Mouse (Mus musculus): ENCODE data around the gene Clcn5.

DNA sequence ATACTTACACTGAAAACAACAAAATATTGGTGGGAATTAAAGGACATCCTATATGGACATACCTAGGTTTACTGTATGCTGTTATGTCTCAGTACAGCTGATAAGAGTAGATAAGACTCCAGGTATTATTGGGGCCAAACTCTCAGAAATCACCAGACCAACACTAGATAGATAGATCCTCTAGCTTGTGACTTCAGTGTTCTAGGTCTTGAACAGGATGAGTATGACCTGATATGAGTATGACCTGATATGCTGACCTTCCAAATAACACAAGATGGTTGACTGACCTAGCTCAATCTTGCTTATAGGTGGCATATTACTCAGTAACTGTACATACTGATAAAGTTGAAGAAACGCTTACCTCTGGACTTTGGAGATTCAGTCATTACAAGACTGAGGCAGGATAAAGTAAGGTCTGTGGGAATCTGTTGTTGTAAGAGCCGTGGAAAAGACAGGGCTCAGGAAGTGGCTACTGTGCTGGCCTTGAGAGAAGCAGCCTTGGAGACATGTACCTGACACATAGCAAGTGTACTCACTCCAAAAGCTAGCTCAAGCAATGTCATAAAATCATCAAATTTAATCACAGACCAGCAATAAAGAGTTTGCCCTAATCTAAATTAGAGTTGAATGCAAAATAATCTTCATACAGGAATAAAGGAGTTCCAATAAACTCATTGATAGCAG lies 32.0 kb downstream of the Clcn5 start:
- TF ChIP-seq KAT2A (IDR thresholded peaks at IDR 0.05; ENCODE audit: insufficient replicate concordance, low read length) (no peak), E2F4 (IDR thresholded peaks at IDR 0.05; ENCODE audit: insufficient replicate concordance, low read depth, low read length) (no peak), CTCF (conservative IDR thresholded peaks at IDR 0.05 in 1 of 2, IDR thresholded peaks at IDR 0.05 in 1 of 2; ENCODE audit: low read depth in 2 of 2, low read length in 2 of 2) (no peak), SIN3A (IDR thresholded peaks at IDR 0.05; ENCODE audit: low read length) (no peak), RCOR1 (conservative IDR thresholded peaks at IDR 0.05; ENCODE audit: low read depth, low read length) (no peak), MAFK (IDR thresholded peaks at IDR 0.05; ENCODE audit: insufficient replicate concordance, low read length) (no peak), ZNF384 (IDR thresholded peaks at IDR 0.05; ENCODE audit: low read depth, low read length) (no peak), RAD21 (IDR thresholded peaks at IDR 0.05; ENCODE audit: low read depth, low read length) (no peak), EP300 (IDR thresholded peaks at IDR 0.05; ENCODE audit: low read length) (no peak)

Measured in CH12.LX (cell line).